Mouse (Mus musculus) E14TG2a.4 (cell line): ENCODE data around the gene Jmjd1c.

Experiments used
- CTCF ChIP-seq: conservative IDR thresholded peaks from 2 replicates; pipeline ENCODE4 v1.5.1; 2014; ENCODE audit warnings: low read length
- NANOG ChIP-seq: IDR thresholded peaks from 2 replicates; pipeline ENCODE4 v1.6.1; 2014; ENCODE audit warnings: borderline replicate concordance, low read length, mixed read lengths
- POU5F1 ChIP-seq: IDR thresholded peaks from 2 replicates; pipeline ENCODE4 v1.6.1; 2014; ENCODE audit warnings: low read length, borderline replicate concordance

- TF ChIP-seq CTCF (no peak), POU5F1 (no peak), NANOG (no peak)
These were observed 41.5 kb downstream of the Jmjd1c start for GRCm38 (mm10) chr10:67137437-67137836.
